In the genomic region with DNA sequence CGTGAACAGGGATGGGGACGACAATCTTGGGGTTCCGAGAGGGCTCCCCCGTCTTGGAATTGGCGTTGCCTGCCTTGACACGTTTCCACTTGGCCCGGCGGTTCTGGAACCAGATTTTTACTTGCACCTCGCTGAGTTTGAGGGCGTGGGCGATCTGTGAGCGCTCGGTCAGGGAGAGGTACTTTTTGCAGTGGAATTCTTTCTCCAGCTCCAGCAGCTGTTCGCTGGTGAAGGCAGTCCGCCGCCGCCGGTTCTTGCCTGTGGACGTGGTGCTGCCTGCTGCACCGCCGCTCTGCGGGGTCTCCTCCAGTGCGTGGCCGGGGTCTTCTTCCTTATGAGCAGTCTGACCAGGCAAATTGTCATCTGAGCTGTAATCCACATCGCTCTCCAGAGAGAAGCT, we compare ENCODE assay signal across 9 mouse cellular contexts. TPM values are rescaled to one million over a fixed set of nuclear protein-coding genes. Genes with fewer than 3 reads are reported as not detected.
DNase-seq lines count a peak whose midpoint lies in the region; ATAC-seq lines count a peak whose summit lies in the region.
"Had no signal": no experiment of that assay in that cellular context is flagged by ENCODE, and none has a peak within 500 bp of the region (broad histone marks: within the 10 kb centered on the region; RNA-seq: fewer than 3 reads in every experiment).

No protein-coding gene starts in this region.

- peak overlapping the region; percentile 21; the same call in 1 of the 2 replicates for H3K4me2 ChIP-seq in kidney, embryonic 16.5 days (replicated peaks; ENCODE audit: low read depth, low read length)
- H3K4me2 ChIP-seq in embryonic facial prominence, embryonic 15.5 days (replicated peaks), result peak overlapping the region; percentile 27
- peak overlapping the region; percentile 17; the same call in 1 of the 2 replicates for H3K4me2 ChIP-seq in intestine, embryonic 16.5 days (ENCODE audit: low read depth, low read length)
- H3K4me2 ChIP-seq in neural tube, embryonic 11.5 days (ENCODE audit: low read depth), result peak overlapping the region; percentile 83

- peaks cover 98% of the 10 kb centered on the region for H3K27me3 ChIP-seq in kidney, embryonic 16.5 days (ENCODE audit: insufficient read depth, low read length)
- H3K27me3 ChIP-seq in embryonic facial prominence, embryonic 15.5 days, result peaks cover 99% of the 10 kb centered on the region
- H3K27me3 ChIP-seq in intestine, embryonic 16.5 days (replicated peaks; ENCODE audit: control insufficient read depth, insufficient read depth, low read length), result peaks cover 94% of the 10 kb centered on the region
- peaks cover 50% of the 10 kb centered on the region for H3K27me3 ChIP-seq in neural tube, embryonic 11.5 days (ENCODE audit: control insufficient read depth, insufficient read depth, low read length)

- H3K27ac ChIP-seq in kidney, embryonic 16.5 days (ENCODE audit: low read length), result no peak overlapping the region
- no peak overlapping the region for H3K27ac ChIP-seq in embryonic facial prominence, embryonic 15.5 days (replicated peaks)
- no peak overlapping the region for H3K27ac ChIP-seq in intestine, embryonic 16.5 days (ENCODE audit: low read length)
- no peak overlapping the region for H3K27ac ChIP-seq in neural tube, embryonic 11.5 days (ENCODE audit: low read depth, low read length)

- H3K36me3 ChIP-seq in kidney, embryonic 16.5 days (ENCODE audit: insufficient read depth, low read length), result no peaks in the 10 kb centered on the region
- H3K36me3 ChIP-seq in embryonic facial prominence, embryonic 15.5 days, result no peaks in the 10 kb centered on the region
- no peaks in the 10 kb centered on the region for H3K36me3 ChIP-seq in intestine, embryonic 16.5 days (ENCODE audit: control insufficient read depth, insufficient read depth, low read length)
- H3K36me3 ChIP-seq in neural tube, embryonic 11.5 days (ENCODE audit: control insufficient read depth, insufficient read depth, low read length), result peaks cover 2% of the 10 kb centered on the region; the same call in 1 of the 2 replicates

- H3K4me1 ChIP-seq in kidney, embryonic 16.5 days (ENCODE audit: insufficient read depth, low read length), result peaks cover 33% of the 10 kb centered on the region
- peaks cover 47% of the 10 kb centered on the region for H3K4me1 ChIP-seq in embryonic facial prominence, embryonic 15.5 days
- H3K4me1 ChIP-seq in intestine, embryonic 16.5 days (ENCODE audit: control insufficient read depth, insufficient read depth, low read length), result peaks cover 37% of the 10 kb centered on the region
- peaks cover 60% of the 10 kb centered on the region for H3K4me1 ChIP-seq in neural tube, embryonic 11.5 days (ENCODE audit: control insufficient read depth, insufficient read depth, low read length)

- DNase-seq in kidney, adult 11 months, result no peak
- peak; percentile 53 for DNase-seq in neural tube, embryonic 11.5 days (ENCODE audit: low spot score)
- DNase-seq in right cerebral cortex, postnatal 36 days (ENCODE audit: low spot score in 2 of 2), result no peak
- DNase-seq in gastrocnemius, postnatal 4 days (ENCODE audit: low spot score in 2 of 2), result no peak
- no peak for DNase-seq in B cell, adult 2 months
- DNase-seq: layer of hippocampus, postnatal 36 days had no signal

- no peak for ATAC-seq in kidney, embryonic 16.5 days (ENCODE audit: low FRiP score, low TSS enrichment)
- no peak for ATAC-seq in embryonic facial prominence, embryonic 15.5 days (ENCODE audit: insufficient number of reproducible peaks, low FRiP score, low TSS enrichment, low read depth)
- ATAC-seq in intestine, embryonic 16.5 days, result no peak
- ATAC-seq in neural tube, embryonic 11.5 days (ENCODE audit: insufficient read depth, low FRiP score, low TSS enrichment), result no peak

- WGBS in kidney, embryonic 16.5 days, result 7% methylated on average over 25 of the region's 25 CpGs
- WGBS in embryonic facial prominence, embryonic 15.5 days, result 6% methylated on average over 25 of the region's 25 CpGs
- WGBS in intestine, embryonic 16.5 days, result 16% methylated on average over 25 of the region's 25 CpGs
- WGBS in neural tube, embryonic 11.5 days, result 2% methylated on average over 25 of the region's 25 CpGs

- H3K9ac ChIP-seq in kidney, embryonic 16.5 days (replicated peaks; ENCODE audit: low read length), result no peak overlapping the region
- H3K9ac ChIP-seq in embryonic facial prominence, embryonic 15.5 days, result no peak overlapping the region
- H3K9ac ChIP-seq in intestine, embryonic 16.5 days (ENCODE audit: low read depth, low read length), result no peak overlapping the region
- H3K9ac ChIP-seq in neural tube, embryonic 11.5 days (ENCODE audit: low read length), result peak overlapping the region; percentile 52

- H3K4me3 ChIP-seq in kidney, embryonic 16.5 days (ENCODE audit: low read length), result peak overlapping the region; percentile 16; the same call in 1 of the 2 replicates
- H3K4me3 ChIP-seq in embryonic facial prominence, embryonic 15.5 days (replicated peaks), result peak overlapping the region; percentile 16
- peak overlapping the region; percentile 12; the same call in 1 of the 2 replicates for H3K4me3 ChIP-seq in intestine, embryonic 16.5 days (ENCODE audit: low read length)
- peak overlapping the region; percentile 69 for H3K4me3 ChIP-seq in neural tube, embryonic 11.5 days (ENCODE audit: low read depth, low read length)

- H3K9me3 ChIP-seq in kidney, embryonic 16.5 days (ENCODE audit: low read length), result no peaks in the 10 kb centered on the region
- no peaks in the 10 kb centered on the region for H3K9me3 ChIP-seq in embryonic facial prominence, embryonic 15.5 days (replicated peaks)
- H3K9me3 ChIP-seq in intestine, embryonic 16.5 days (ENCODE audit: control insufficient read depth, low read length), result no peaks in the 10 kb centered on the region
- H3K9me3 ChIP-seq in neural tube, embryonic 11.5 days (ENCODE audit: control insufficient read depth, low read length), result no peaks in the 10 kb centered on the region

RNA-seq across cellular contexts. Expression of a gene that starts 2.3 kb away (rescaled TPM):
- polyA plus RNA-seq in kidney, embryonic 16.5 days (2015; fragmentation: Nextera tagmentation; extraction: Ambion mirVana), result 0.22 and 0.23 TPM in 2 replicates
- polyA plus RNA-seq in embryonic facial prominence, embryonic 15.5 days (2015; fragmentation: Nextera tagmentation; extraction: Ambion mirVana), result 0.28 and 0.29 TPM in 2 replicates
- 0.07 and 0.09 TPM in 2 replicates for polyA plus RNA-seq in intestine, embryonic 16.5 days (2015; fragmentation: Nextera tagmentation; extraction: Ambion mirVana)
- polyA plus RNA-seq in neural tube, embryonic 11.5 days (2014; fragmentation: Nextera tagmentation; extraction: Ambion mirVana), result 44.0 and 45.8 TPM in 2 replicates
- total RNA-seq in gastrocnemius, postnatal 4 days (2021), result not detected

Comparison
In these comparisons a context has a peak if more than half of its experiments do, and no peak if none do; other contexts are left out.
1. H3K4me2 ChIP-seq: peak in every context shown above with its lines; median percentile 83 in neural tube, embryonic 11.5 days; 27 in embryonic facial prominence, embryonic 15.5 days; 21 in kidney, embryonic 16.5 days; 17 in intestine, embryonic 16.5 days.
2. H3K4me3 ChIP-seq: peak in every context shown above with its lines; median percentile 69 in neural tube, embryonic 11.5 days; 16 in kidney, embryonic 16.5 days; 16 in embryonic facial prominence, embryonic 15.5 days; 12 in intestine, embryonic 16.5 days.
3. RNA of a gene that starts 2.3 kb away (polyA plus RNA-seq): 44.0 to 45.8 TPM in neural tube, embryonic 11.5 days; 0.28 to 0.29 TPM in embryonic facial prominence, embryonic 15.5 days, 0.22 to 0.23 TPM in kidney, embryonic 16.5 days and 0.07 to 0.09 TPM in intestine, embryonic 16.5 days; every median in the first group is over 10 times any median in the second.